Mouse (Mus musculus): ENCODE results near the gene Polr3f.

- TF ChIP-seq POLR2A (IDR thresholded peaks at IDR 0.05; ENCODE audit: borderline replicate concordance, insufficient read depth, low read length) (no peak), CTCF (IDR thresholded peaks at IDR 0.05; ENCODE audit: borderline replicate concordance, insufficient read depth, low read depth, low read length) (no peak)
Measured at GRCm38 (mm10) chr2:144547559-144547958, 20.0 kb downstream of the Polr3f start.
